Mouse (Mus musculus) layer of hippocampus, adult 2 months (tissue): Measurements from ENCODE around the gene Ovgp1. TPM values are rescaled to one million over a fixed set of nuclear protein-coding genes. Genes with fewer than 3 reads are reported as not detected.
"Not testable (repeated sequence)": the region's sequence is repeated elsewhere in the genome, so short reads cannot be mapped to it uniquely, and the experiment has no call there.

Experiments
- DNase-seq, 2 experiments: peaks; one replicate each; pipeline ENCODE4 v3.0.0; 2022; ENCODE audit warnings: low spot score in 2 of 2
- H3K27ac ChIP-seq: fragments of 200-600 bp; 2 replicates; pipeline ENCODE4 v1.8.1; 2022
- H3K4me3 ChIP-seq: fragments of 200-600 bp; 2 replicates; pipeline ENCODE4 v1.8.1; 2022; ENCODE audit warnings: mild to moderate bottlenecking
- CTCF ChIP-seq: fragments of 200-600 bp; conservative IDR thresholded peaks from 2 replicates; pipeline ENCODE4 v1.8.1; 2022; ENCODE audit warnings: antibody characterized with exemption, mild to moderate bottlenecking, moderate library complexity
- total RNA-seq, 2 experiments: library from RNA; stranded (reverse); gene quantifications; 2 replicates each; pipeline ENCODE4 v1.2.3; 2021

The Ovgp1 gene
- total RNA-seq, 2 experiments from 2014 or later: 2.4 to 3.7 TPM

DNA sequence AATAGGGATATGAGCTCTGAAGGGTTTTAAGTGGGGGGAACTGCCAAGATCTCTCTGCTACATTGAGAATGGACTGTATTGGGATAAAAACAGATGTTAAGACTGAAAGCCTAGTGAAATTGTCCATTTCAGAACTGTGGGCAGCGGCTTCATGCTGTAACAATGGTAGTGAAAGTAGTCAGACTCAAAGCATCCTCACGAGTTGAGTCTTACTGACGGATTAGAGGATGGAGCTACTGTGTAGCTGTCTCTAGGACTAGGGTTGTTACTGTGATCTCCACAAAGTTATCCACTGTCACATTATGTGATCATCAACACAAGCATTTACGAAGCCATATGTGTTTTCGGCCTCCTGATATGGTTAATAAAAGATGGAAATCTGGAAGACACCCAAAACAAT, 15.3 kb upstream of the Ovgp1 start:
- no peak for DNase-seq
- Histone ChIP-seq H3K4me3 (peak overlapping the region; percentile 91), H3K27ac (peak overlapping the region; percentile 100)
- no peak for TF ChIP-seq CTCF

DNA sequence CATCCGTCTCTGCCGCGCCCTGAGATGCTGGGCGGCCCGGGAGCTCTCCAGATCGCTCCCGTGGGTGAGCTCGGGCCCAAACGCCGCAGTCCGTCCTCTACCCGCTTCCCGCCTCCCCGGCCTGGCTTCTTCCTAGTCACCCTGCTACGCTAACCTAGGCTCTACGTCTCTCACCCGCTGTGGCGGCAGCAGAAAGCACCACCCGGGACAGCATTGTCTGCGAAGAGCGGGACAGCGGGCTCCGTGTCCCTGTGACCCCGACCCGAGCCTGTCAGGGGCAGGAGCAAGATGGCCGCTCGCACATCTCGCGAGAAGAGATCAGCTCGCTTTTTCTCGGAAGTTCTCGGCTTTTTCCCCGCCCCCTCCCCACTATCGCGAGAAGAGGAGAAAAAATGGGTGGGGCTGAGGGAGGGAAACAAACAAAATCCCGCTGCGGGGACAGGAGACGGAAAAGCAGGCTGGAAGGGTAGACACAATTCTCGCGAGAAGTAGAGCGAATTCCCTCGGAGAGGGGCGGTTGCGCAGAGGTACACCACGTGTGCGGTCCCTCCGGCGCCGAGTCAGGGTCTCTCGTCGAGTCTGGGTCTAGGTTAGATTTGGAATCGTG, 14.4 kb upstream of the Ovgp1 start, which contains the start of gene Wdr77:
Gene Wdr77 (plus strand): TSS at position 396 of the 607 bp plus-strand sequence.
- Histone ChIP-seq H3K27ac (peak within 1 kb of the TSS; percentile 100), H3K4me3 (peak within 1 kb of the TSS; percentile 91)
- TF ChIP-seq CTCF: no peak
- DNase-seq: peak; percentile 95 to 96

DNA sequence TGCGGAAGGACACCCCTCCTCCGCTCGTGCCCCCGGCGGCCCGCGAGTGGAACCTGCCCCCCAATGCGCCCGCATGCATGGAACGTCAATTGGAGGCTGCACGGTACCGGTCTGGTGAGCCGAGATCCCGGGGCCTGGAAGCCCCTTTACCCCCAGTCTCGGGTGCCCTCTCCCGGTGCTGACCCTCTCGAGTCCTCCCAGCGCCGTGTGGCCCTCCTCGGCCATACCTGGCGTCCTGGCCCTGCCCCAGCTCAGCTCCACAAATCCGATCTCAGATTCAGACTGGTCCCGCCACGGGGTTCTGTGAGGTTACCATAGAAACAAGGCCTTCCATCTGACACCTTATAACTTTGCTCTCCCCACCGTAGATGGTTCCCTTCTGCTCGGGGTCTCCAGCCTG, 13.9 kb upstream of the Ovgp1 start:
- TF ChIP-seq CTCF: no peak
- peak overlapping the region; percentile 100 for H3K27ac ChIP-seq
- H3K4me3 ChIP-seq: peak overlapping the region; percentile 91
- peak in 1 of 2 experiments; percentile 23 for DNase-seq

DNA sequence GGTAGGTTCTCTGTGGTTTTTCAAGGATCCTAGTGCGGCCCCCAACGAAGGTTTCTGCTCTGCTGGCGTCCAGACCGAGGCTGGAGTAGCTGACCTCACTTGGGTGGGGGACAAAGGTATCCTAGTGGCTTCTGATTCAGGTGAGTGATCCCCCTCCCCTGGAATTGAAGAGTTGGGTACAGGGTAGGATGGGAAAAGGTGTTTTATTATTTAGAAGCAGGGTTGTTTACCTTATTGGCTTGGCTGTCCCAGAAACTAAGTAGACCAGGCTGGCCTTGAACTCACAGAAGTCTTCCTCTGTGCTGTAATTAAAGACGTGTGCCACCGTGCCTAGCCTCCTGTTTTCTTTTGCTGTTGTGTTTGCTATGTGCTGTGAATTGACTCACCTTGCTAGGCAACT, 13.5 kb upstream of the Ovgp1 start, which contains the start of gene Atp5f1:
Gene Atp5f1 (minus strand): TSS at position 101 of the 400 bp plus-strand sequence.
- peak within 1 kb of the TSS; percentile 91 for H3K4me3 ChIP-seq
- peak within 1 kb of the TSS; percentile 100 for H3K27ac ChIP-seq
- no peak for DNase-seq
- no peak for TF ChIP-seq CTCF

DNA sequence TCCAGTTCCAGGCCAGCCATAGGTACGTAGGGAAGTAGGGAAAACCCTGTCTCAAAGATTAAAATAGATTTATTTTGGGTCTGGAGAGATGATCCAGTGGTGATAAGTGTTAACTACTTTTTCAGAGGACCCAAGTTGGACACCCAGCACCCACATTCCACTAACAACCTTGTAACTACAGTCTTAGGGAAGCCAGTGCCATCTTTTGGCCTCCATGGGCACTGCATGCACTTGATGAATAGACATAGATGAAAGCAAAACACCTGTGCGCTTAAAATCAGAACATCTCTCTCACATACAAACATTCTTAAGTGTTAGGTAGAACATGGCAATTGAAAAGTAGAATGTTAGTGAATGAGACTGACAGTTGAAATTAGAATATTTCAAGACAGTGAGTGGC, 12.8 kb upstream of the Ovgp1 start:
- Histone ChIP-seq H3K4me3 (no peak overlapping the region), H3K27ac (no peak overlapping the region)
- no peak for DNase-seq
- peak; percentile 65 for TF ChIP-seq CTCF

DNA sequence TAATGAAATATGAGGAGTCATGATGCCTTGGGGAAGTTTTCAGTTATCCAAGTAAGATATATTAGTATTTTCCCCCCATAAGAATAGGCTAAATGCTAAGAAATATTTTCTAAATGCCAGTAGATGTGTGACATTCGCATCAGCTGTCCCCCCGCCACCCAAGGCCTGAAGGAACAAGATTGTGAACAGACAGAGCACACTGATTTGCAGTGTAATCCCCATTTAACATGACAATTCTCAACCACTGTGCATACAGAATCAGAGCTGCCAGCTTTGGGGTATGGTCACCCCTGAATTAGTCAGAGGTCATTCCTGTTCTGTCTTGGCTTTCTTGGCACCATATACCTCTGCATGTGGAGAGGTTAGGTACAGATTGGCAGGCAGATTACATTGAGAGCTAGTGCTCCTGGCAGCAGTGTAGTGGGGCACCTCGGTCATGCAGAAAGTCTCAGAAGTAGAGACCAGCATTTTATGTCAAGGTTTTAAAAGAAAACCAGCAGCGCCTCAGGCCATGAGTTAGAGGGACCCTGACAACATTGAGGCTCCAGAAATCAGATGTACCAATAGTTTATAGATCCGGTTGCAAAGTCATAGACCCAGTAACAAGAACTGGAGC, 1.6 kb upstream of the Ovgp1 start:
- no peak for DNase-seq
- no peak for TF ChIP-seq CTCF

DNA sequence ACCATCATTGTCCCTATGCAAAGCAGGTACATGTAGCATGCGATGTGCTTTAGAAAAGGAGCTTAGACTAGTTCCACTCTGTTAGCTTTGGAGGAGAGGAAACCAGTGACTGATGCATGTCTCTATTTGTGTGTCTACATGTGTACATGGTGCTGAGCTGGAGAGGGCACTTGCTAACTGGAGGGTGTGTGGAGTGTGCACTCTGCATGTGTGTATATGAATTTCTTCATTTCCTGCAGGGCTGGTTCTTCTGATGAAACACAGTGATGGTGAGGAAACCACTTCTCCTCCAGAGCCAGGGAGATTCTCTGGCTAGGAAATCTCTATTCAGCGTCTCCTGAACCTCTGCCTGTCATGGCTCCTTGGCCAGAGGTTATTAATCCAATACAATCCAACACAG, 663 bp downstream of the Ovgp1 start:
- TF ChIP-seq CTCF: no peak
- Histone ChIP-seq H3K4me3 (no peak overlapping the region), H3K27ac (no peak overlapping the region)
- no peak for DNase-seq

More for the DNA sequence above, 1.6 kb upstream of the Ovgp1 start:
- Histone ChIP-seq H3K27ac (no peak overlapping the region), H3K4me3 (no peak overlapping the region)

DNA sequence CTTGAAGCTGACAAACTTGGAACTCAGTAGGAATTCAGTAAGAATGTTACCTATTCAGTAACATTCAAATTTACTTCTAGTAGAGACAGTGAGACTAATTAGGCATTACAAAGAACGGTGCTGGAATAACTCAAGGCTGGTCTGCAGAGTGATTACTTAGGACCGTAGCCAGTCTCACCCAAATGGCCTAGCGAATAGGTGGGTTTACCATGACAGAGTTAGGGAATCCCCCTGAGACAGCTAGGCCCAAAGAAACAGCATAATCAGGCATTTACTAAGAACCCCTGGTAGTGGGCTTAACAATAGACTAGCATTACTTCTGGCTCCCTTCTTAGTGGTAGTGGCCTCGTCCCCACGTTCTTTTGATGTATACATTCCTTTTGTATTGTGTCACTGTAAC, 16.1 kb downstream of the Ovgp1 start:
- H3K4me3 ChIP-seq, DNase-seq, H3K27ac ChIP-seq: not testable (repeated sequence)

DNA sequence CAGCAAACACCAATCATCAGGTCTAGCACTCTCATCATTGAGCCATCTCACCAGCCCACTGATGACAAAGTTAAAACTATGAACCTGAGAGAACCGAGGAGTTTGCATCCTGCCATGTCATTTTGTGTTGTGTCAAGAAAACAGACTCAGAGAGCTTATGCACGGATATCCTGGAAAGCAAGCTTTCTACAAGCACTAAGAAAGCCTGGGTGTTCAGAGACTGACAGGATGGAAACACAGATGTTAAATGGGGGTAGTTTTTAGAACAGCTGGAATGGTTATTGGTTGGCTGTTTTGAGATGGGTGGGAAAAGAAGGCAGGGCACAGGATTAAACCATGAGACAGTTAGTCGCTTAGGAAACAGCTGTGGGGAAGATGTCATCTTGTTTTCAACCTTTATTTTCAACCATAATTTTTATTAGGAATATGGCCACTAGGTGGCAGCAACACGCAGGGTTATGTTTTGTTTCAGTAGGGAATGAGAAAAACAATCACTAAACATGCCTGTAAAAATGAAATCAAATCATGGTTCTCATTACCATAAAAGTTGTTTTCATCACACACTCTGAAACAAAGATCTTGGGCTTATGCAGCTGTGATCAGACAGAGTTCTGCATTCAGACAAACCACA, 18.3 kb downstream of the Ovgp1 start:
- peak; percentile 88 for TF ChIP-seq CTCF
- peak; percentile 55 to 73 for DNase-seq
- no peak overlapping the region for H3K27ac ChIP-seq
- H3K4me3 ChIP-seq: no peak overlapping the region

DNA sequence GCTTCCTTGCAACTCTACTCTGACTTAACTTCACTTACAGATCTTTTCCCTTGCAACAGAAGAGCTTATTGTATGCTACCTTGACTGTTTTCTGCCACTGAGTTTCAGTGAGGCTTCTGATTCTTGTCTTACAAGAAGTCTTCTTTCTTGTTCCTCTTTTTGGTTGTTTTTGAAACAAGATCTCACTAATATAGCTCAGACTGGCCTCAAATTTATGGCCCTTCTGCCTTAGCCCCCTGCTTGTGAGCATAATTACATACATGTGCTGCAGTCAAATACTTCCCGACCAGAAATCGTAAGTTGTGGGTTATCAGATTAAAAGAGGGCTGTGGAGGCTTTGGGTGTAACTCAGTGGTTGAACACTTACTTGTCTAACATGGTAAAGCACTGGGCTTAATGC, 21.2 kb downstream of the Ovgp1 start:
- no peak overlapping the region for H3K27ac ChIP-seq
- TF ChIP-seq CTCF: no peak
- no peak for DNase-seq
- H3K4me3 ChIP-seq: no peak overlapping the region

DNA sequence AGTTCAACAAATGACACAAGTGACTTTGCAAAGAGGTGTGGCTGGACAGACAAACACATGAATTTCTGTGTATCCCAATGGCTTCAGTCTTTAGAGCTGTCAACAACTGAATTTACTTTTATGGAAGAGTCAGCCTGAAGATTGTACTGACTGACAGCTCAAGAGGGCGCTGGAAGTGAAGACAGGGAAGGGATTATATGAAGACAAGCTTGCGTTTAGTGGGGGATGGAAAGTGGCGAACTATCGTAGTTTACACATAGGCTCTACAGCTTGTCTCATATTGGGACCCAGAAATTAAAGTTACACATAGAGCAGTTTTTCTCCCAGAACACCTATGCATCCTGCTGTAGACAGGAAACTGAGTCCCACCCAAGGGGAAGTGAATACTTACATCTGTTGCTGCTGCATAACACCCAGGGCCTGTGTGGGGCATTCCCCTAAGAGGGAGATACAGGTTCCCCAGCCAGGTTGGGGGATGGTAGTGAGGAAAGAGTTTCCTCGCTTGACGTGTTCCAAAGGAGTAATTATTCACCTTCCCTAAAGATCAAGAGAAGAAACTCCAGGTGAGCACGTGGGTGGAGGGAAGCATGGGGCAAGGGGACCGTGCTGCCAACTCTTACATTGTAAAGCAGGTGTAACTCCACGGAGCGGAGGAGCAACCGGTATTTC, 27.3 kb downstream of the Ovgp1 start:
- no peak for TF ChIP-seq CTCF

DNA sequence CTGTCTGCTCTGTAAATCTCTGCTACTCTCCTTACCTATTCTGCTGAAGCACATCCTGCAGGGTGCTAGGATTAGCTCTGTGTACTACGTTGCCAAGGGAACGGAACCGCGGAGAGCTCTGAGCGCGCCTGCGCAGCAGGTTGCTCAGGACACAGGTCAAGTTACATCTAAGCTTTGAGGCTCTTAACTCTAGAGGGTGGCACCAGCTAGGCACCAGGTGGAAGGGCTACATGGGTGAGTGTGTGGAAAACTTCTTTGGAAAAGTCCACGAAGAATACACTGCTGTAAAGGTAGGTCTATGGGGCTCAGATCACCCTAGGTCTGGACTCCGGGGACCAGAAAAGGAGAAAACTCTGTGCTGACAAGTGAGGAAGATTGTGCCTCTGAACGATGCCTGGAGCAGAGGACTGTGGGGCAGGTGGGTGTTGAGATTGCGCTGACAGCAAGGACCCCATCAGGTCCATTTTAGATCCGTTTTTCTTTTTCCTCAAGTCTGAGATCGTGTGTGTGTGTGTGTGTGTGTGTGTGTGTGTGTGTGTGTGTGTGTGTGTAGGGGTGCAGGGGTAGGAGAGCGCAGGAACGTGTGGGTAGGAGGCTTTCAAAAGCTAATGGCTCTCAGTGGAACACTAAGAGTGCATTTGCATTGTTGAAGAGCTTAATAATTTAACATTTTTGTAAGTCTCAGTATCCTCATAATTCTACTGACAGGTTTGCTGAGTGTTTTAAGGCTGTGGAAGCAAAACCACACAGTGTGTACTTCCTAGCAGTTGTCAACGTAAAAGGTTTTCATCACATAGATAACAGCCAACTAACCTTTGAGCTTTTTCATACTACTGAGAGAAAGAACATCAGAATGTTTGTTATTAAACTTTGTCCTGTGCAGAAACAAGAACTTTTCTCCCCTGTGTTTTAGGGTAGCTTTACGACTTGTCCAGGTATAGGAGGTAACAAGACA, 28.2 kb downstream of the Ovgp1 start:
- no peak overlapping the region for H3K27ac ChIP-seq
- no peak for TF ChIP-seq CTCF
- DNase-seq: peak; percentile 20 to 38
- peak overlapping the region; percentile 38 for H3K4me3 ChIP-seq

More for the DNA sequence above, 27.3 kb downstream of the Ovgp1 start:
- no peak for DNase-seq
- Histone ChIP-seq H3K4me3 (peak overlapping the region; percentile 38), H3K27ac (no peak overlapping the region)

DNA sequence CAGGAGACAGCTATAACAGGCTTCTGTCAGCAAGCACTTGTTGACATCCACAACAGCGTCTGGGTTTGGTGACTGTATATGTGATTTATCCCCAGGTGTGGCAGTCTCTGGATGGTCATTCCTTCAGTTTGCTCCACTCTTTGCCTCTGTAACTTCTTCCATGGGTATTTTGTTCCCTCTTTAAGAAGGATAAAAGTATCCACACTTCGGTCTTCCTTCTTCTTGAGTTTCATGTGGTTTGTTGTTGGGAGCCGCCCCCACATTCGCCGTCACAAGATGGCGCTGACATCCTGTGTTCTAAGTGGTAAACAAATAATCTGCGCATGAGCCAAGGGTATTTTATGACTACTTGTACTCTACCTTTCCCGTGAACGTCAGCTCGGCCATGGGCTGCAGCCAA, 29.8 kb downstream of the Ovgp1 start:
- not testable (repeated sequence) for H3K4me3 ChIP-seq, DNase-seq

More for the DNA sequence above, 29.8 kb downstream of the Ovgp1 start:
- not testable (repeated sequence) for H3K27ac ChIP-seq
